ENCODE assay signal across 8 mouse cellular contexts in genomic region chr4:24574276-24574675, GRCm38 (mm10).
A peak's percentile ranks its signal among the peaks of the same experiment; 100 is the strongest.
DNase-seq lines count a peak whose midpoint lies in the region; ATAC-seq and TF ChIP-seq lines count a peak whose summit lies in the region.

No protein-coding gene starts in this region.

- no peak overlapping the region for H3K27ac ChIP-seq in left cerebral cortex, adult 2 months

- intact Hi-C loops in left cerebral cortex, adult 2 months (cut with DNase I): loop anchor here (5.0 kb wide), 1 partner anchor 322 kb away; no protein-coding TSS in a partner anchor

- peak; percentile 97 for ATAC-seq in megakaryocyte progenitor cell, adult 5-6 weeks (replicated peaks; ENCODE audit: poor library complexity)

- DNase-seq in R1 (ENCODE audit: low read depth, low spot score): peak; percentile 72
- DNase-seq in cerebellum, adult 8-10 months: peak; percentile 69
- DNase-seq in frontal cortex, adult 2 months (ENCODE audit: extremely low spot score in 1 of 2, low spot score in 1 of 2): peak; percentile 60 to 96
- DNase-seq in hindlimb bud, embryonic 11.5 days (ENCODE audit: extremely low spot score, low read depth, low spot score): peak; percentile 20
- peak; percentile 79 to 90 for DNase-seq in left cerebral cortex, adult 2 months (ENCODE audit: extremely low spot score in 1 of 2, low spot score in 2 of 2)
- DNase-seq in right cerebral cortex, adult 2 months (ENCODE audit: low spot score in 2 of 2): peak; percentile 91 to 94
- DNase-seq in urinary bladder, adult 2 months (ENCODE audit: low spot score): peak; percentile 59

- no peak overlapping the region for H3K4me3 ChIP-seq in left cerebral cortex, adult 2 months

- TF ChIP-seq CTCF in left cerebral cortex, adult 2 months (IDR thresholded peaks at IDR 0.05): peak; percentile 95

Comparison
In these comparisons a context has a peak if more than half of its experiments do, and no peak if none do; other contexts are left out.
1. DNase-seq: peak in every context shown above with its lines; median percentile 92 in right cerebral cortex, adult 2 months; 84 in left cerebral cortex, adult 2 months; 78 in frontal cortex, adult 2 months; 72 in R1; 69 in cerebellum, adult 8-10 months; 59 in urinary bladder, adult 2 months; 20 in hindlimb bud, embryonic 11.5 days.